In the genomic region with DNA sequence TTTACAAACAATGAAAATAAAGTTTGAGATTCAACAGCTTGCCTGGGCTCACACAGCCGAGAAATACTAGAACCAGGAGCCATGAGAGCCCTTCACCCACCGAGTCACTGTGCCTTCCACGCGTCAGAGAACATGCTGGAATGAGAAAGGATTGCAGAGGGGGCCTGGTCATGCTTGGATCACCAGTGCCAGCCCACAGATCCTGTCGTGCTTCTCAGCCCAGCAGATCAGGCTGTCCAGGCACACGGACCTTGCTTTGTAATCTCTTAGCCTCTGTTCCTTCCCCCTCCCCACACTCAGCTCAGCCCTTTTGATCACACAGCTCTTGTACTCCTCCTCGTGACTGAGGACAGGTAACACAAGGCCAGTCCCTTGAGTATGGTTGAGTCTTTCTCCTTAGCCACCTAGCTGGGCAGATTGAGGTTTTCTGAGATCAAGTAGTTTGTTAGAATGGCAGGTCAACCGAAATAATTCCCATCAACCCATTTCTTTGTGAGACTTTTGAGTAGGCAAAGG, we compare ENCODE assay signal across 17 mouse cellular contexts.
A peak's percentile ranks its signal among the peaks of the same experiment; 100 is the strongest.
DNase-seq lines count a peak whose midpoint lies in the region; ATAC-seq lines count a peak whose summit lies in the region.
"Had no signal": no experiment of that assay in that cellular context is flagged by ENCODE, and none has a peak within 500 bp of the region (broad histone marks: within the 10 kb centered on the region; RNA-seq: fewer than 3 reads in every experiment).

No protein-coding gene starts in this region.

- DNase-seq in heart, adult 11 months, result no peak
- no peak for DNase-seq in neural tube, embryonic 10.5 days (ENCODE audit: extremely low spot score, low spot score)
- no peak for DNase-seq in right cerebral cortex, postnatal 25 days
- no peak for DNase-seq in ovary, postnatal 10 days (ENCODE audit: low spot score)
- DNase-seq in thymus, postnatal 10 days (ENCODE audit: low spot score in 2 of 2), result no peak
- DNase-seq: cerebellum, adult 18-20 months; kidney, adult 18-20 months; right cerebral cortex, postnatal 14 days; thymus, postnatal 25 days had no signal

- no peaks in the 10 kb centered on the region for H3K36me3 ChIP-seq in heart, embryonic 15.5 days
- H3K36me3 ChIP-seq in neural tube, embryonic 13.5 days, result no peaks in the 10 kb centered on the region
- H3K36me3 ChIP-seq in hindbrain, embryonic 15.5 days, result no peaks in the 10 kb centered on the region
- H3K36me3 ChIP-seq: heart, embryonic 12.5 days; limb, embryonic 10.5 days had no signal

- no peaks in the 10 kb centered on the region for H3K9me3 ChIP-seq in heart, embryonic 15.5 days (replicated peaks)
- no peaks in the 10 kb centered on the region for H3K9me3 ChIP-seq in neural tube, embryonic 13.5 days
- H3K9me3 ChIP-seq in hindbrain, embryonic 15.5 days, result no peaks in the 10 kb centered on the region
- H3K9me3 ChIP-seq: heart, embryonic 12.5 days; limb, embryonic 10.5 days had no signal

- ATAC-seq in heart, embryonic 15.5 days (replicated peaks; ENCODE audit: insufficient number of reproducible peaks, insufficient read depth, low FRiP score, low read depth), result no peak
- no peak for ATAC-seq in neural tube, embryonic 13.5 days (ENCODE audit: low read depth)
- ATAC-seq in hindbrain, embryonic 15.5 days (ENCODE audit: low FRiP score, low read depth), result no peak
- ATAC-seq: activated CD4-positive, CD25-positive, alpha-beta regulatory T cell, adult 4 months had no signal

- H3K27me3 ChIP-seq in heart, embryonic 15.5 days, result no peaks in the 10 kb centered on the region
- H3K27me3 ChIP-seq in neural tube, embryonic 13.5 days, result no peaks in the 10 kb centered on the region
- no peaks in the 10 kb centered on the region for H3K27me3 ChIP-seq in hindbrain, embryonic 15.5 days

- no peak overlapping the region for H3K4me2 ChIP-seq in heart, embryonic 15.5 days
- no peak overlapping the region for H3K4me2 ChIP-seq in neural tube, embryonic 13.5 days
- H3K4me2 ChIP-seq in hindbrain, embryonic 15.5 days, result no peak overlapping the region
- H3K4me2 ChIP-seq: heart, embryonic 12.5 days had no signal

- peak overlapping the region; percentile 24; the same call in 1 of the 2 replicates for H3K27ac ChIP-seq in heart, embryonic 15.5 days
- H3K27ac ChIP-seq in neural tube, embryonic 13.5 days (replicated peaks), result peak overlapping the region; percentile 86
- peak overlapping the region; percentile 57; the same call in 1 of the 2 replicates for H3K27ac ChIP-seq in hindbrain, embryonic 15.5 days (replicated peaks)
- H3K27ac ChIP-seq: limb, embryonic 10.5 days; liver, embryonic 14.5 days had no signal

- no peak overlapping the region for H3K9ac ChIP-seq in heart, embryonic 15.5 days
- H3K9ac ChIP-seq in neural tube, embryonic 13.5 days, result no peak overlapping the region
- no peak overlapping the region for H3K9ac ChIP-seq in hindbrain, embryonic 15.5 days
- H3K9ac ChIP-seq: heart, embryonic 12.5 days; liver, embryonic 14.5 days had no signal

- no peak overlapping the region for H3K4me3 ChIP-seq in heart, embryonic 15.5 days
- no peak overlapping the region for H3K4me3 ChIP-seq in neural tube, embryonic 13.5 days
- H3K4me3 ChIP-seq in hindbrain, embryonic 15.5 days, result no peak overlapping the region
- H3K4me3 ChIP-seq: erythroblast, embryonic 14.5 days; heart, embryonic 12.5 days; limb, embryonic 10.5 days had no signal

- H3K4me1 ChIP-seq in heart, embryonic 15.5 days (replicated peaks), result peaks cover 17% of the 10 kb centered on the region
- peaks cover 58% of the 10 kb centered on the region for H3K4me1 ChIP-seq in neural tube, embryonic 13.5 days (replicated peaks)
- peaks cover 47% of the 10 kb centered on the region for H3K4me1 ChIP-seq in hindbrain, embryonic 15.5 days (replicated peaks)

- 53% methylated on average over 8 of the region's 8 CpGs for WGBS in heart, embryonic 15.5 days
- WGBS in neural tube, embryonic 13.5 days, result 71% methylated on average over 8 of the region's 8 CpGs
- WGBS in hindbrain, embryonic 15.5 days, result 62% methylated on average over 8 of the region's 8 CpGs

Comparison
In these comparisons a context has a peak if more than half of its experiments do, and no peak if none do; other contexts are left out.
1. H3K27ac ChIP-seq: peak in every context shown above with its lines; median percentile 86 in neural tube, embryonic 13.5 days; 57 in hindbrain, embryonic 15.5 days; 24 in heart, embryonic 15.5 days.